Mouse (Mus musculus) MEL (cell line): ENCODE results near the gene Nxpe5. TPM values are rescaled to one million over a fixed set of nuclear protein-coding genes. Genes with fewer than 3 reads are reported as not detected.

Source experiments
- DNase-seq: peaks from one replicate; pipeline ENCODE4 v3.0.0; 2011; ENCODE audit warnings: low read depth, low spot score
- H3K27ac ChIP-seq: 2 replicates; pipeline ENCODE4 v1.5.1; 2012; ENCODE audit warnings: low read depth, mild to moderate bottlenecking, control low read depth, low read length, moderate library complexity; ENCODE audit not compliant: control insufficient read depth
- H3K27me3 ChIP-seq, 2 experiments: fragments of 150-350 bp in 1 of 2; sonication (generic) in 1 of 2; 2 replicates each; pipeline ENCODE4 v1.6.1; 2012; ENCODE audit warnings: low read length in 2 of 2, mild to moderate bottlenecking in 2 of 2, improper control_type of control experiment in 1 of 2, moderate library complexity in 1 of 2; ENCODE audit not compliant: insufficient read depth in 2 of 2, control insufficient read depth in 1 of 2
- H3K36me3 ChIP-seq, 2 experiments: 2 replicates each; pipeline ENCODE4 v1.6.1; 2012 to 2014; ENCODE audit warnings: low read length in 2 of 2, improper control_type of control experiment in 1 of 2, inconsistent platforms in 1 of 2, mild to moderate bottlenecking in 1 of 2; ENCODE audit not compliant: insufficient read depth in 2 of 2, control insufficient read depth in 1 of 2
- H3K4me1 ChIP-seq, 2 experiments: fragments of 150-350 bp in 1 of 2; sonication (generic) in 1 of 2; 2 replicates each; pipeline ENCODE4 v1.6.1; 2012; ENCODE audit warnings: low read length in 2 of 2, improper control_type of control experiment in 1 of 2, mild to moderate bottlenecking in 1 of 2; ENCODE audit not compliant: insufficient read depth in 2 of 2, control insufficient read depth in 1 of 2
- H3K4me3 ChIP-seq, 2 experiments: fragments of 150-350 bp in 1 of 2; sonication (generic) in 1 of 2; 2 replicates each; pipeline ENCODE4 v1.5.1; 2012; ENCODE audit warnings: low read depth in 2 of 2, low read length in 2 of 2, mild to moderate bottlenecking in 2 of 2, moderate library complexity in 2 of 2, control low read depth in 1 of 2, improper control_type of control experiment in 1 of 2; ENCODE audit not compliant: control insufficient read depth in 1 of 2, insufficient read depth in 1 of 2
- H3K79me2 ChIP-seq: 2 replicates; pipeline ENCODE4 v1.6.1; 2012; ENCODE audit warnings: mild to moderate bottlenecking, low read length, moderate library complexity; ENCODE audit not compliant: control insufficient read depth, poor library complexity, insufficient read depth
- H3K9ac ChIP-seq: 2 replicates; pipeline ENCODE4 v1.6.1; 2012; ENCODE audit warnings: low read depth, mild to moderate bottlenecking, control low read depth, low read length, moderate library complexity; ENCODE audit not compliant: control insufficient read depth, poor library complexity, severe bottlenecking
- H3K9me3 ChIP-seq: fragments of 150-350 bp; sonication (generic); replicated peaks from 2 replicates; pipeline ENCODE4 v1.6.1; 2012; ENCODE audit warnings: mild to moderate bottlenecking, low read length, improper control_type of control experiment, moderate library complexity; ENCODE audit not compliant: insufficient read depth
- CTCF ChIP-seq, 3 experiments: IDR thresholded peaks in 2 of 3; conservative IDR thresholded peaks in 1 of 3; 2 replicates each; pipeline ENCODE4 v1.5.1; 2011 to 2012; ENCODE audit warnings: low read length in 3 of 3, low read depth in 2 of 3, mild to moderate bottlenecking in 2 of 3, improper control_type of control experiment in 1 of 3, inconsistent platforms in 1 of 3, mixed read lengths in 1 of 3, moderate library complexity in 1 of 3; ENCODE audit not compliant: control insufficient read depth in 1 of 3, insufficient read depth in 1 of 3, poor library complexity in 1 of 3, severe bottlenecking in 1 of 3
- KAT2A ChIP-seq: conservative IDR thresholded peaks from 2 replicates; pipeline ENCODE4 v1.6.1; 2012; ENCODE audit warnings: low read depth, low read length, improper control_type of control experiment, inconsistent platforms
- MAFK ChIP-seq: IDR thresholded peaks from 2 replicates; pipeline ENCODE4 v1.6.1; 2011; ENCODE audit warnings: low read depth, mild to moderate bottlenecking, low read length, improper control_type of control experiment, borderline replicate concordance
- MAX ChIP-seq: IDR thresholded peaks from 2 replicates; pipeline ENCODE4 v1.6.1; 2011; ENCODE audit warnings: low read length, improper control_type of control experiment
- MYC ChIP-seq: IDR thresholded peaks from 2 replicates; pipeline ENCODE4 v1.6.1; 2011; ENCODE audit warnings: low read depth, mild to moderate bottlenecking, low read length, improper control_type of control experiment, moderate library complexity
- NELFE ChIP-seq: IDR thresholded peaks from 2 replicates; pipeline ENCODE4 v1.6.1; 2011; ENCODE audit warnings: low read depth, low read length, improper control_type of control experiment
- NRF1 ChIP-seq: IDR thresholded peaks from 2 replicates; pipeline ENCODE4 v1.6.1; 2014; ENCODE audit warnings: low read depth, mild to moderate bottlenecking, inconsistent platforms, low read length, improper control_type of control experiment, moderate library complexity; ENCODE audit not compliant: poor library complexity, insufficient read depth, severe bottlenecking
- SIN3A ChIP-seq: IDR thresholded peaks from 2 replicates; pipeline ENCODE4 v1.6.1; 2012; ENCODE audit warnings: low read length, improper control_type of control experiment, inconsistent platforms
- SMC3 ChIP-seq: IDR thresholded peaks from 2 replicates; pipeline ENCODE4 v1.6.1; 2011; ENCODE audit warnings: low read depth, low read length, improper control_type of control experiment
- TCF12 ChIP-seq: IDR thresholded peaks from 2 replicates; pipeline ENCODE4 v1.6.1; 2014; ENCODE audit warnings: low read depth, mild to moderate bottlenecking, inconsistent platforms, low read length, improper control_type of control experiment, moderate library complexity
- polyA plus RNA-seq, 2 experiments: library from polyadenylated mRNA; stranded (reverse) in 1 of 2; unstranded in 1 of 2; fragments of >175 nt in 1 of 2; fragments of >200 nt in 1 of 2; gene quantifications; 2 replicates each; pipeline versions ENCODE4 v1.2.1 to v1.2.4; 2012; ENCODE audit warnings: low replicate concordance in 2 of 2, low read depth in 1 of 2; ENCODE audit not compliant: insufficient read length in 2 of 2, insufficient read depth in 1 of 2, missing spikeins in 1 of 2
- total RNA-seq: library from RNA; depleted of rRNA; stranded (reverse); fragments of 300-350 nt; gene quantifications from 2 replicates; pipeline ENCODE4 v1.2.3, GENCODE M21; 2012

Nxpe5 gene
- total and polyA plus RNA-seq, 3 experiments = not detected

GRCm38 (mm10) chr5:138229511-138229910 lies 3.8 kb downstream of the Nxpe5 start:
- no peaks in the 10 kb centered on the region for H3K9me3 ChIP-seq
- H3K36me3 ChIP-seq = peaks cover 0 to 17% of the 10 kb centered on the region in 2 experiments; a peak in 2 of 4 replicates
- peaks cover 10 to 17% of the 10 kb centered on the region in 2 experiments for H3K4me1 ChIP-seq
- H3K9ac ChIP-seq = no peak overlapping the region
- DNase-seq = peak; percentile 57
- no peaks in the 10 kb centered on the region for H3K79me2 ChIP-seq
- TF ChIP-seq NELFE (0 out of 2 replicates have a peak, but pooled peaks have one; percentile 15), MAFK (no peak), SMC3 (no peak), NRF1 (no peak)
- H3K27ac ChIP-seq = no peak overlapping the region
- H3K4me3 ChIP-seq = no peak overlapping the region
- H3K27me3 ChIP-seq = no peaks in the 10 kb centered on the region

GRCm38 (mm10) chr5:138233778-138234177 lies 8.1 kb downstream of the Nxpe5 start:
- H3K9ac ChIP-seq = no peak overlapping the region
- no peaks in the 10 kb centered on the region for H3K79me2 ChIP-seq
- DNase-seq = no peak
- TF ChIP-seq MYC (no peak), SIN3A (no peak), TCF12 (no peak)
- H3K4me3 ChIP-seq = no peak overlapping the region
- H3K27me3 ChIP-seq = no peaks in the 10 kb centered on the region; a peak in 1 of 4 replicates
- peaks cover 0 to 3% of the 10 kb centered on the region in 2 experiments; a peak in 1 of 4 replicates for H3K36me3 ChIP-seq
- no peak overlapping the region for H3K27ac ChIP-seq
- peaks cover 2 to 4% of the 10 kb centered on the region in 2 experiments; a peak in 1 of 4 replicates for H3K4me1 ChIP-seq
- H3K9me3 ChIP-seq = no peaks in the 10 kb centered on the region

GRCm38 (mm10) chr5:138234224-138234623 lies 8.5 kb downstream of the Nxpe5 start:
- TF ChIP-seq MAX (no peak), KAT2A (no peak), CTCF (IDR thresholded peaks at IDR 0.05 in 2 of 3, conservative IDR thresholded peaks at IDR 0.05 in 1 of 3; ENCODE audit: control insufficient read depth in 1 of 3, insufficient read depth in 1 of 3, low read depth in 2 of 3, low read length in 3 of 3, poor library complexity in 1 of 3, severe bottlenecking in 1 of 3) (no peak)
- Histone ChIP-seq H3K27me3 (no peaks in the 10 kb centered on the region; a peak in 1 of 4 replicates), H3K27ac (no peak overlapping the region), H3K9ac (no peak overlapping the region), H3K36me3 (peaks cover 0 to under 1% of the 10 kb centered on the region in 2 experiments; a peak in 1 of 4 replicates), H3K9me3 (no peaks in the 10 kb centered on the region), H3K79me2 (no peaks in the 10 kb centered on the region), H3K4me3 (no peak overlapping the region), H3K4me1 (peaks cover 0 to 3% of the 10 kb centered on the region in 2 experiments; a peak in 1 of 4 replicates)
- no peak for DNase-seq
